Mouse (Mus musculus): ENCODE measurements at regions not wholly inside any gene's neighbourhood (a gene's known extent, or its start where the extent isn't known, plus 50 kb on each side); places are given as distances from the start of the nearest gene placed in this dataset.
"Not testable (repeated sequence)": the region's sequence is repeated elsewhere in the genome, so short reads cannot be mapped to it uniquely, and the experiment has no call there.

DNA sequence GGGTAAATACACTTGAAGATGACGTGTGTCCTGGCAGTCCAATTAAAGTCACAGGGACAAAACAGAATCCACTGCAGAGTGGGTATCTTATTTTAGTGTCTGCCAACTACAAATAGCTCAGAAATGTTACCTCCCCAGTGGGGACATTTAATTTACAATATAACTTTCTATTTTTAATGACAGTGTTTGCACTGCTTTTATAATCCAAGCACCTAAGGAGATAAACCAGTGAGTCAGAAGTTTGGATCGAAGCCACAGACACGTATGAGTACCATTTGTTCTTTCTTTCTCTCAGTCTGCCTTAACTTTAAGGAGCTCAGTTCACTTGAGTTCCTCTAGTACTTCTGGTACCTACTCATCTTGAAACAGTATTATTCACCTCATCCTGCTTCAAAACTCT lies 346.1 kb upstream of the Htr2a start:
- Histone ChIP-seq H3K4me1 (replicated peaks) (peaks cover 3% of the 10 kb centered on the region; the same call in 1 of the 2 replicates), H3K4me2 (no peak overlapping the region)
- ATAC-seq (replicated peaks; ENCODE audit: insufficient number of reproducible peaks, insufficient read depth, low FRiP score, low read depth): no peak

DNA sequence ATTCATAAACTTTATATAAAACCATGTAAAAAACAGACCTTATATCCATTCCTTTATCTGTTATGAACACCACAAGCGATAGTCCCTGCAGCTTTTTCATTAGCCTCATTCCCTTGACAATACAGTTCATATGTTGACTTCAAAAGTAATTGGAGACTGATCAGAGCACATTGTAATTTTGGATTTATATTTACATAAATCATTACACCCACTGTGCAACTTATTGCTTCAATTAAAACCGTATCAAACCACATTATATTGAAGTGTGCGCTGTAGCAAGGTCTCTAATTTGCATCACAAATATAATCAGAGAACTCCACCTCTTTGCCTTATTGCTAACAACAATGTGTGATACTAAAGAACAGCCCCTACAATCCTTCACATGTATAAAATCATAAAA lies 336.2 kb upstream of the Htr2a start:
- H3K4me1 ChIP-seq (replicated peaks): no peaks in the 10 kb centered on the region
- no peaks in the 10 kb centered on the region for H3K36me3 ChIP-seq
- no peaks in the 10 kb centered on the region for H3K9me3 ChIP-seq (replicated peaks)
- H3K27ac ChIP-seq: no peak overlapping the region
- ATAC-seq (replicated peaks; ENCODE audit: insufficient number of reproducible peaks, insufficient read depth, low FRiP score, low read depth): no peak
- 81% methylated on average over 3 of the region's 3 CpGs for WGBS
- no peak overlapping the region for H3K4me2 ChIP-seq
- H3K27me3 ChIP-seq: no peaks in the 10 kb centered on the region
- H3K9ac ChIP-seq: no peak overlapping the region
- H3K4me3 ChIP-seq: no peak overlapping the region

More for the DNA sequence above, 346.1 kb upstream of the Htr2a start:
- no peak overlapping the region for H3K9ac ChIP-seq
- no peaks in the 10 kb centered on the region for H3K36me3 ChIP-seq
- H3K27me3 ChIP-seq: no peaks in the 10 kb centered on the region
- no peaks in the 10 kb centered on the region for H3K9me3 ChIP-seq (replicated peaks)
- H3K4me3 ChIP-seq: no peak overlapping the region
- WGBS: 52% methylated on average over 3 of the region's 3 CpGs
- no peak overlapping the region for H3K27ac ChIP-seq

DNA sequence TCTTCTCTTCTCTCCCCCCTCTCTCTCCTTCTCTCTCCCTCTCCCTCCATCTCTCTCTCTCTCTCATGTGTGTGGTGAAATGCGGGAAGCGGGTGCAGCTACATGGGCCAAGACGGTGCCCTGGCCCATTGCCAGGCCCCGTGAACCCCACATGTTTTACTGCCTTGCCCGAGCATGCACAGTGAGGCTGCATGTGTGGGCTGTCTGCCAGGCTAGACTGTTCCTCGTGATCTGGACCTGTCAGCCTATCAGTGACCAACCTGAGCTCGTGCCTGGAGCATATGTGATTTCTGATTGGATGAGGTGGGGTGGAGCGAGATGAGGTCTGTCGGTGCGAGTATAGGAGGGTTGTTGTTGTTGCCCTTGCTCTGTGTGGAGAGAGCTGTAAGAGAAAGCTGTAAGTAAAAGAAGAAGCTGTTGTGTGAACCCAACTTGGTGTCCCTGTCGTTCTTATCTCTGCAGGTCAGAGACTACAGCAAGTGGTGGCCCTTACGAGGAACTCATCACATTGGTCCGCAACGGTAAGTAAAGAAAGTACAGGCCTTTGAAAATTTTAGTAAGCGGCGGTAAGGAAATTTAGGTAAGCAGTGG lies 333.8 kb upstream of the Htr2a start:
- 77% methylated on average over 16 of the region's 16 CpGs for WGBS
- Histone ChIP-seq H3K4me2 (no peak overlapping the region), H3K27me3 (no peaks in the 10 kb centered on the region), H3K9ac (no peak overlapping the region), H3K27ac (no peak overlapping the region), H3K36me3 (no peaks in the 10 kb centered on the region), H3K4me1 (replicated peaks) (no peaks in the 10 kb centered on the region), H3K4me3 (no peak overlapping the region), H3K9me3 (replicated peaks) (no peaks in the 10 kb centered on the region)
- ATAC-seq (replicated peaks; ENCODE audit: insufficient number of reproducible peaks, insufficient read depth, low FRiP score, low read depth): no peak

DNA sequence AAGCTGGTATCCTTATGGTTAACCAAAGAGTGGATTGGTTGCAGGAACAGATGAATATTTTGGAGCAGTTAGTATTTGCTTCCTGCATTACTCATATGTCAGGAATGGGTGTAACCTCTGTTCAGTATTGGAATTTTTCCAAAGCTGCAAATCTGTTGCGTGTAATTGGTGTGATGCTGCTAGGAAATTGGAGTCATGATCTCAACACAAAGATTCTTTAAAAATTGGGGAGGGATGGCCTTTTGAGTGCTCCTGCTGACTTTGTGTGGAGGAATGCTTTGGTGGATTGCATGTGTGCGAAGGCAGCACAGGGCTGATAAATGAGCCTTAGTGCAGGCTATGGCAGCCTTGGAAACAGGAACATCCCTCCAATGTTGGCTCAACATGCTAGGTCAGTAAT lies 331.2 kb upstream of the Htr2a start:
- not testable (repeated sequence) for H3K4me3 ChIP-seq; H3K4me2 ChIP-seq; H3K36me3 ChIP-seq; H3K27ac ChIP-seq; H3K4me1 ChIP-seq (replicated peaks); H3K9me3 ChIP-seq (replicated peaks); H3K9ac ChIP-seq; ATAC-seq (replicated peaks; ENCODE audit: insufficient number of reproducible peaks, insufficient read depth, low FRiP score, low read depth); H3K27me3 ChIP-seq
- WGBS: 58% methylated on average over 2 of the region's 2 CpGs

DNA sequence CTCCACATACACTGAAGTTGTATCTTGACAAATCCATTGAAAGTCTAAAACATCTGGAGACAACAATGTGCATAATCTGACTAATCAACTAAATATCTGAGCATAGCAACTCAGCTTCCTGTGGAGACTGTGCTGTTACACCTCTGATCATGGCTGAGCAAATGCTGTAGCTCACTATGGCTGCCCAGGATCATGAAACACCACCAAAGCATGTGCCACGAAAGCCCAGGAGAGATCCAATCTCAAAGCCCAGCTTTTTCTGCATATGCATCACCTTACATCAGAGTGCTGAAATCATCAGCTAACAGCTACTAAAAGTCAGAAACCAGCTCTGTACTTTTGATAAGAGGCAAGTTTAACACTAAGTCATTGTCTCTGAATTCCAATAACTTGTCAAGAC lies 313.3 kb upstream of the Htr2a start:
- no peaks in the 10 kb centered on the region for H3K9me3 ChIP-seq (replicated peaks)
- no peaks in the 10 kb centered on the region for H3K4me1 ChIP-seq (replicated peaks)
- no peak overlapping the region for H3K27ac ChIP-seq
- WGBS: 40% methylated on average over 1 of the region's 1 CpGs
- ATAC-seq (replicated peaks; ENCODE audit: insufficient number of reproducible peaks, insufficient read depth, low FRiP score, low read depth): no peak
- no peak overlapping the region for H3K4me2 ChIP-seq
- H3K9ac ChIP-seq: no peak overlapping the region
- no peaks in the 10 kb centered on the region for H3K36me3 ChIP-seq
- H3K4me3 ChIP-seq: no peak overlapping the region
- no peaks in the 10 kb centered on the region for H3K27me3 ChIP-seq

DNA sequence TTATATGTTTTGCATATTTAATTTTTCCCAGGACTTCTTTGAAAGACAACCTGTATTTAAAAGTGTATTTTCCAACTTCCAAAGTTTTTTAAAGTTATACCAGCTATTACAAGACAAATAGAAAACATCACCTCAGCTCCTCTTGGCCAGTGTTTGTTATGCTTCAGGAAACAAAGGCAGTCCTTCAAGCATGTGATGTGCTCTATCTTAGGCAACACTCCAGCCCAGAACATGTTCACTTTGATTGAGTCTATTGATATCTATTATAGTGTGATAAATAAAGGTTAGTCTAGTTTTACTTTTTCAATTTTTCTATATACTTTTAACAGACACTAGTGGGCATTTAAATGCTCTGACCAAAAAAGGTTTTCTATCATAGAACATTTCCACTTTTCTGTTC lies 289.9 kb upstream of the Htr2a start:
- no peak for ATAC-seq (replicated peaks; ENCODE audit: insufficient number of reproducible peaks, insufficient read depth, low FRiP score, low read depth)
- H3K4me1 ChIP-seq (replicated peaks): no peaks in the 10 kb centered on the region
- H3K4me2 ChIP-seq: no peak overlapping the region
- H3K9me3 ChIP-seq (replicated peaks): no peaks in the 10 kb centered on the region
- H3K9ac ChIP-seq: no peak overlapping the region
- no peaks in the 10 kb centered on the region for H3K36me3 ChIP-seq
- no peak overlapping the region for H3K27ac ChIP-seq
- H3K4me3 ChIP-seq: no peak overlapping the region
- H3K27me3 ChIP-seq: no peaks in the 10 kb centered on the region

DNA sequence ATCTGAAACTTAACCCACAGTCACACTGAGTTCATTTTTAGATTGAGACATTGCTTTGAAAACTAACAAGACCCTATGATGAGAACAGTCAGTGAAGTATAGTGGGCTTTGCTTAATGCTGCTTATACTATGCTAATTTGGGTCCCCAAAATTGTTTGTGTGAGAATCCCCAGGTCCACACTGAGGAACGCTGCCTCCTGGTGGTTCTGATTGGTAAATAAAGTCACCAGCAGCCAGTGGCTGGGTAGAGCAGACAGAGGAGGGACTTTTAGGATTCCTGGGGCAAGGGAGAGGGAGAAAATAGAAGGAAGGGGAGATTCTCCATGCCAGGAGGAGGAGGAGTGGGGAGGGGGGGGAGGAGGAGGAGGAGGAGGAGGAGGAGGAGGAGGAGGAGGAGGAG lies 288.4 kb upstream of the Htr2a start:
- no peak for ATAC-seq (replicated peaks; ENCODE audit: insufficient number of reproducible peaks, insufficient read depth, low FRiP score, low read depth)
- H3K9me3 ChIP-seq (replicated peaks): no peaks in the 10 kb centered on the region
- H3K4me2 ChIP-seq: no peak overlapping the region
- H3K36me3 ChIP-seq: no peaks in the 10 kb centered on the region
- no peaks in the 10 kb centered on the region for H3K4me1 ChIP-seq (replicated peaks)
- no peak overlapping the region for H3K27ac ChIP-seq
- WGBS: 30% methylated on average over 1 of the region's 1 CpGs
- no peaks in the 10 kb centered on the region for H3K27me3 ChIP-seq
- H3K4me3 ChIP-seq: no peak overlapping the region
- H3K9ac ChIP-seq: no peak overlapping the region

DNA sequence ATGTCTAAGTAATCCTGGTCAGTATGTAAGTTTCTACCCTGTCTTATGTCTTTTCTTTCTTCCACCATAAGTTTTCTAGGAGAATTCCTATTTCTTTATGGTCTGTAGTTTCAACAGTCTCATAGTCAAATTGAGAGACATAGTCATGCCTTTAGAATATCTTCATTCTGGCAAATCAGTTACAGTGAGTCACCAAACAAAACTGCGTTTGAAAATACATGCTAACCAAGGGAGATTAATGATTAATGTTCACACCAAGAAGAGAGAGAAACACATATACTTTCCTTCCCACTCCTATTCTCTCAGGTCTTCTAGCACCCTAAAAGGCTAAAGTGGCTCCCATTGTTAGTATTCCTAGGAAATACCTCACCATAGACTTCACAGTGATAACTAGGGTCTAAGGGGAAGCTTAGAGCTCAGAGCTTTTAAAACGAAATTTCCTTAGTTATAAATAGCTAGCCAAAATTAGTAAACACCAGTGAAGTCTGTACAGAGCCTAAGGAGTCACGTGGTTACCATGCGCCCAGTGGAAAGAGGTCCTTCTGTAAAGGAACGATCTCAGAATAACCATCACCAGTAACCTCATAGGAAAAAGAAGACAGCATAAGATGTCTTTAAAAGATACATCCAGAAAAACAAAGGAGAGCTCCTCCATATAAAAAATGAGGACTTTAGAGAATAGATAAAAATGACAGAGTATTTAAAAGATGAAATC lies 281.8 kb upstream of the Htr2a start:
- Histone ChIP-seq H3K36me3 (no peaks in the 10 kb centered on the region), H3K4me2 (no peak overlapping the region), H3K27me3 (no peaks in the 10 kb centered on the region), H3K4me3 (no peak overlapping the region), H3K9me3 (replicated peaks) (no peaks in the 10 kb centered on the region), H3K27ac (no peak overlapping the region), H3K9ac (no peak overlapping the region), H3K4me1 (replicated peaks) (no peaks in the 10 kb centered on the region)
- no peak for ATAC-seq (replicated peaks; ENCODE audit: insufficient number of reproducible peaks, insufficient read depth, low FRiP score, low read depth)
- WGBS: 63% methylated on average over 5 of the region's 5 CpGs

DNA sequence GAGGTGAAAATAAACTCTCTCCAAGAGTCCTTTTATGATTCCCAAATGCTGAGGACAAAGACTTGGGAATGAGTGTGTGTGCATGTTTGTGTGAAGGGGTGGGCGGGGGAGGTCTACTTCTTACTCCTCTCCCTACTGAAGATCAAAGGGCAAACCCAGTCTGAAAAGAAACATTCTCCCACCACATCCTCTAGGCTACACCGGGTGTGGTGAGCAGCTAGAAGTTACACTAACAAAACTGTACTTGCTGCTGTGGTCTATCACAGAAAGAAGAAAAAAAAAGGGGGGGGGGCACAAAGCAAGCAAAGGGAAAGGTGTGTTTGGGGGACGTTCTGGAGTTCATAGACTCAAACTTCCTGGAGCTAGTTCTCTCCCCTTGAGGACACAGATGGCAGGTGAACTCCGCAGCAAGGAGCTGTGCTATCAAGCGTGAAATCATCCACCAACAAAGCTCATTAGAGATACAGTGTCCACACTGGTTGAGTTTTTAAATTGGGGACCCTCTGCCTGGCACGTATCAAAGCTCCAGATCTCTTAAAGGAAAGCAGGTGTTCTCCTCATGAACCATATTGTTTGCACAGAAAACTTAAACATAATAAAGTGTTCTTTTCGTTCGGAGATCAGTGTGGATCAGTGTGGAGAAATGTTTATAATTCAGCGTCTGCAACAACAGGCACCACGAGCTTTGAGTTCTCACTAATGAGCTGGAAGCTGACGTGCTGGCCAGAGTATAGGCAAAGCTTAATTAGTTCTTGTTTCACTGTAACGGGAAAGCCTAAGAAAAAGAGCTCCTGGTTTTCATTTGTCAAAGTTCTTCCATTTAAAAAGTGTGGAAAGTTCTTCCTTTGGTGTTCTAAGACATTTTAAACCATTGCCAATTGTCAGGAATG lies 280.7 kb upstream of the Htr2a start:
- H3K4me1 ChIP-seq (replicated peaks): no peaks in the 10 kb centered on the region
- WGBS: 63% methylated on average over 12 of the region's 12 CpGs

DNA sequence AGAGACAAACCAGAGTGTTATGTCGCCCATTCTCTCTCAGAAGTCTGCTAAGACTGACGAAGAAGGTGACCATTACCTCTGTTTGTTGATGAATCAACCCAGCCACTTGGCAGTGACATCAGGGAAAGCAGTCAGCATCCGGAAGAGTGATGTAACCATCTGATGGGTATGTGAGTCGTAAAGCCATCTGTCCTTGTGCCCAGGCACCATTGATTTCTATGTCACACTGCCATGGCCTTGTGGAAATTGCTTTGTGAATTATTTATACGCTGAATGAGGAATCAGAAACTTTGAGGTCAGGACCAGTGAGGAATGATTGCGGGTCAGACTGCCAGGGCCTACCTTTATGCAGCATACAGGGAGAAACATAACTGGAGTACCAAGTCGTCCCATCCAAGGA lies 256.2 kb upstream of the Htr2a start:
- WGBS: 78% methylated on average over 7 of the region's 7 CpGs

More for the DNA sequence above, 280.7 kb upstream of the Htr2a start:
- Histone ChIP-seq H3K27me3 (no peaks in the 10 kb centered on the region), H3K9ac (no peak overlapping the region), H3K27ac (no peak overlapping the region), H3K4me2 (no peak overlapping the region), H3K36me3 (no peaks in the 10 kb centered on the region), H3K4me3 (no peak overlapping the region), H3K9me3 (replicated peaks) (no peaks in the 10 kb centered on the region)
- ATAC-seq (replicated peaks; ENCODE audit: insufficient number of reproducible peaks, insufficient read depth, low FRiP score, low read depth): no peak

DNA sequence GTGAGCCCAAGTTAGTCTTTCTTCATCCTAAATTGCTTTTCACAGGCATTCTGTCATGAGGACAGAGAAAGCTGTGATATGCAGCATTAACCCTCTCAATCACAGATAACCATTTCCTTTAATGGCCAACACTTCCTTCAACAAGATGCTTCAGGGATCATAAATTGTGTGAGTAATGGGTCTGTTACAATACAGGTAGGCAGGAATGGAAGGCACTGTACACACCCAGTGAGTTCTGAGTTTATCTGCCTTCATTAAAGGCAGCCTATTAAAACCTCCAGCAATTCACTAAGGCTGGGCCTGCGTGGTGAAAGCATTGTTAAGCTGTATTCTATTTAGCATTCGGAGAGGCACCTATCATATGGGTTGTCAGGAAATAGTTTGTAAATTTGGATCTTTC lies 248.2 kb upstream of the Htr2a start:
- Histone ChIP-seq H3K36me3 (no peaks in the 10 kb centered on the region), H3K9me3 (replicated peaks) (no peaks in the 10 kb centered on the region), H3K4me2 (no peak overlapping the region), H3K4me1 (replicated peaks) (no peaks in the 10 kb centered on the region), H3K4me3 (no peak overlapping the region), H3K9ac (no peak overlapping the region), H3K27ac (no peak overlapping the region), H3K27me3 (no peaks in the 10 kb centered on the region)
- no peak for ATAC-seq (replicated peaks; ENCODE audit: insufficient number of reproducible peaks, insufficient read depth, low FRiP score, low read depth)
- 77% methylated on average over 2 of the region's 2 CpGs for WGBS

More for the DNA sequence above, 256.2 kb upstream of the Htr2a start:
- H3K27me3 ChIP-seq: no peaks in the 10 kb centered on the region
- H3K4me1 ChIP-seq (replicated peaks): no peaks in the 10 kb centered on the region
- no peak overlapping the region for H3K4me2 ChIP-seq
- no peaks in the 10 kb centered on the region for H3K9me3 ChIP-seq (replicated peaks)
- no peak overlapping the region for H3K4me3 ChIP-seq
- H3K9ac ChIP-seq: no peak overlapping the region
- H3K27ac ChIP-seq: no peak overlapping the region
- no peaks in the 10 kb centered on the region for H3K36me3 ChIP-seq
- no peak for ATAC-seq (replicated peaks; ENCODE audit: insufficient number of reproducible peaks, insufficient read depth, low FRiP score, low read depth)

Data from heart, embryonic 15.5 days (tissue).